Mouse (Mus musculus): Measurements from ENCODE around the gene Kctd5.

GRCm38 (mm10) chr17:24012921-24013320 lies 60.4 kb downstream of the Kctd5 start:
- TF ChIP-seq CTCF (IDR thresholded peaks at IDR 0.05; ENCODE audit: extremely low read depth, insufficient read depth, low read length) (no peak), POLR2A (IDR thresholded peaks at IDR 0.05; ENCODE audit: extremely low read depth, insufficient read depth, low read length) (no peak)

Measured in cortical plate, adult 2 months (tissue).